In the genomic region with DNA sequence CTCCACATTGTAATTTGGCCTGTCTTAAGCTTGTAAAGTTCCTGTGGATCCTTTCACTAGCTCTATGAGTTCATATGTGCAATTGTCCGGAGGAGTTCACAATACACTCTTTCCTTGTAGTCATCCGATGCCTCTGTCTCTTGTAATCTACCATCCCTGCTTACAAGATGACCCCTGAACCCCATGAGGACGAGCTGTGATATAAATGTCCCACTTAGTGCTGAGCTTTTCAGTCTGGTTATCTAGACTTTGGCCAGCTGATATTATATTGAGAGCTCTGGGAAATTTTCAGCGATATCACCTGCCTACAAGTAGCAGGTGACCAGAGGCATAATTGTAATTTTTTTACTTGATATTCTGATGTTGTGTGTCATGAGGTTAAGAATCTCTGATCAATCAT, we compare ENCODE assay signal across 17 mouse cellular contexts.
"Had no signal": no experiment of that assay in that cellular context is flagged by ENCODE, and none has a peak within 500 bp of the region (broad histone marks: within the 10 kb centered on the region; RNA-seq: fewer than 3 reads in every experiment).

No protein-coding gene starts in this region.

- H3K27me3 ChIP-seq: neural tube, embryonic 12.5 days; neural tube, embryonic 13.5 days; neural tube, embryonic 15.5 days; stomach, embryonic 15.5 days had no signal

- DNase-seq: retina, postnatal 1 day; right cerebral cortex, adult 18-20 months; right cerebral cortex, postnatal 14 days; right cerebral cortex, postnatal 25 days; right cerebral cortex, postnatal 4 days; spleen, adult 18-20 months; thymus, adult 18-20 months; thymus, adult 2 months; thymus, postnatal 14 days; thymus, postnatal 25 days; thymus, postnatal 36 days; thymus, postnatal 4 days had no signal

- H3K36me3 ChIP-seq: neural tube, embryonic 12.5 days; neural tube, embryonic 13.5 days; neural tube, embryonic 15.5 days; stomach, embryonic 15.5 days had no signal

- H3K27ac ChIP-seq: neural tube, embryonic 12.5 days; neural tube, embryonic 13.5 days; neural tube, embryonic 15.5 days; stomach, embryonic 15.5 days; stomach, postnatal 0 days had no signal

- H3K9me3 ChIP-seq: neural tube, embryonic 12.5 days; neural tube, embryonic 13.5 days; neural tube, embryonic 15.5 days; stomach, embryonic 15.5 days had no signal

- H3K4me1 ChIP-seq: neural tube, embryonic 12.5 days; neural tube, embryonic 13.5 days; neural tube, embryonic 15.5 days; stomach, embryonic 15.5 days had no signal

- H3K4me3 ChIP-seq: neural tube, embryonic 12.5 days; neural tube, embryonic 13.5 days; neural tube, embryonic 15.5 days; stomach, embryonic 15.5 days had no signal

- H3K9ac ChIP-seq: neural tube, embryonic 12.5 days; neural tube, embryonic 13.5 days; neural tube, embryonic 15.5 days; stomach, embryonic 15.5 days had no signal

- H3K4me2 ChIP-seq: neural tube, embryonic 12.5 days; neural tube, embryonic 13.5 days; neural tube, embryonic 15.5 days; stomach, embryonic 15.5 days had no signal
